In the genomic region with DNA sequence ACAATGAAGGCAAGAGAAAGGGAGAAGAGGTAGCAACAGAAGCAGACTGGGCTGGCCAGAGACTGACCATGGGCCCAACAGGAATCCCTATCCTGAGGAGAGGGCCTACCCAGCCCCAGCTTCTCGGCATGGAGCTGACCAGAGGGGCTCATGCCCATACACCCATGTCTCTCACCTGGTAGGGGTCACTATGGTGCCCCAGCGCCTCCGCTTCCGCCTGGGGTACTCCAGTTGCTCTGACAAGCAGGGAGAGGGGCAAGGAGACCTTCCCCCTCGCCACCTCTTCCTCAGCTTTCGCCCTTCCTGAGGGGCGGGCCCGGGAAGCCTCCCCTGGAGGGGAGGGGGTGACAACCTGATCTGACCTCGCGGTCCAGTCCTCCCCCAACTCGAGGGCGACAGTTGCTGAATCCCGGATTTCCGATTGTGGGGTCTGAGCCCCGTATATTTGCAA, we compare ENCODE assay signal across 8 mouse cellular contexts. TPM values are rescaled to one million over a fixed set of nuclear protein-coding genes. Genes with fewer than 3 reads are reported as not detected.
A peak's percentile ranks its signal among the peaks of the same experiment; 100 is the strongest.
DNase-seq lines count a peak whose midpoint lies in the region; ATAC-seq and TF ChIP-seq lines count a peak whose summit lies in the region.

No protein-coding gene starts in this region.

- no peak for ATAC-seq in G1E (ENCODE audit: extremely low read depth, insufficient number of reproducible peaks, low FRiP score, poor library complexity, severe bottlenecking)
- ATAC-seq in kidney, embryonic 15.5 days (replicated peaks; ENCODE audit: low FRiP score) = peak; percentile 10; the same call in 1 of the 2 replicates
- peak; percentile 1; the same call in 1 of the 2 replicates for ATAC-seq in midbrain, embryonic 15.5 days (replicated peaks)

- peaks cover 44% of the 10 kb centered on the region for H3K4me1 ChIP-seq in G1E (ENCODE audit: insufficient read depth, low read depth, low read length)
- H3K4me1 ChIP-seq in forebrain, embryonic 10.5 days = peaks cover 49% of the 10 kb centered on the region
- peaks cover 31% of the 10 kb centered on the region for H3K4me1 ChIP-seq in kidney, embryonic 15.5 days
- peaks cover 42% of the 10 kb centered on the region for H3K4me1 ChIP-seq in midbrain, embryonic 15.5 days

- peak; percentile 37 for DNase-seq in gastrocnemius, postnatal 25 days
- no peak for DNase-seq in gastrocnemius, postnatal 36 days
- no peak for DNase-seq in G1E (ENCODE audit: low spot score)
- no peak for DNase-seq in forebrain, embryonic 10.5 days (ENCODE audit: extremely low spot score, low spot score)
- DNase-seq in left cerebral cortex, postnatal 14 days (ENCODE audit: low spot score in 2 of 2) = no peak
- no peak for DNase-seq in right cerebral cortex, postnatal 4 days

- no peaks in the 10 kb centered on the region for H3K27me3 ChIP-seq in G1E (ENCODE audit: insufficient read depth, low read length)
- no peaks in the 10 kb centered on the region for H3K27me3 ChIP-seq in forebrain, embryonic 10.5 days (ENCODE audit: poor library complexity, severe bottlenecking)
- H3K27me3 ChIP-seq in kidney, embryonic 15.5 days = no peaks in the 10 kb centered on the region
- H3K27me3 ChIP-seq in midbrain, embryonic 15.5 days (replicated peaks) = no peaks in the 10 kb centered on the region

- intact Hi-C loops in gastrocnemius, postnatal 36 days (cut with DNase I) = loop anchor here (2.0 kb wide), 1 partner anchor 21 kb away; a partner anchor contains a TSS
- intact Hi-C loops in left cerebral cortex, postnatal 14 days (cut with DNase I) = loop anchor here (5.0 kb wide), 3 partner anchors 44 to 144 kb away; a partner anchor contains a TSS

- peak overlapping the region; percentile 92 for H3K4me2 ChIP-seq in kidney, embryonic 15.5 days
- H3K4me2 ChIP-seq in midbrain, embryonic 15.5 days = peak overlapping the region; percentile 99

- WGBS in forebrain, embryonic 10.5 days = under 1% methylated on average over 15 of the region's 15 CpGs
- WGBS in kidney, embryonic 15.5 days = under 1% methylated on average over 15 of the region's 15 CpGs
- WGBS in midbrain, embryonic 15.5 days = 0% methylated on average over 15 of the region's 15 CpGs

- no peaks in the 10 kb centered on the region for H3K9me3 ChIP-seq in G1E (replicated peaks)
- no peaks in the 10 kb centered on the region for H3K9me3 ChIP-seq in forebrain, embryonic 10.5 days
- no peaks in the 10 kb centered on the region for H3K9me3 ChIP-seq in kidney, embryonic 15.5 days (replicated peaks)
- no peaks in the 10 kb centered on the region for H3K9me3 ChIP-seq in midbrain, embryonic 15.5 days

- no peak for TF ChIP-seq CTCF in G1E (IDR thresholded peaks at IDR 0.05; ENCODE audit: low read depth, low read length)

- H3K4me3 ChIP-seq in G1E (ENCODE audit: low read depth, low read length) = peak overlapping the region; percentile 90
- H3K4me3 ChIP-seq in forebrain, embryonic 10.5 days = peak overlapping the region; percentile 84
- peak overlapping the region; percentile 67 for H3K4me3 ChIP-seq in kidney, embryonic 15.5 days (replicated peaks)
- peak overlapping the region; percentile 74 for H3K4me3 ChIP-seq in midbrain, embryonic 15.5 days

- peak overlapping the region; percentile 93 for H3K27ac ChIP-seq in forebrain, embryonic 10.5 days
- peak overlapping the region; percentile 93 for H3K27ac ChIP-seq in kidney, embryonic 15.5 days
- peak overlapping the region; percentile 93 for H3K27ac ChIP-seq in midbrain, embryonic 15.5 days

- peaks cover 73% of the 10 kb centered on the region for H3K36me3 ChIP-seq in G1E (replicated peaks)
- H3K36me3 ChIP-seq in forebrain, embryonic 10.5 days (replicated peaks) = peaks cover 39% of the 10 kb centered on the region
- H3K36me3 ChIP-seq in kidney, embryonic 15.5 days = peaks cover 19% of the 10 kb centered on the region
- peaks cover 18% of the 10 kb centered on the region for H3K36me3 ChIP-seq in midbrain, embryonic 15.5 days (replicated peaks)

- H3K9ac ChIP-seq in kidney, embryonic 15.5 days = peak overlapping the region; percentile 81
- H3K9ac ChIP-seq in midbrain, embryonic 15.5 days = peak overlapping the region; percentile 85

RNA-seq across cellular contexts. Expression of a gene that starts 0.7 kb away (rescaled TPM):
- total RNA-seq in gastrocnemius, postnatal 25 days (2021) = 10 to 100 TPM; 20.3 to 26.4 TPM
- 10 to 100 TPM; 18.3 to 21.7 TPM for total RNA-seq in gastrocnemius, postnatal 36 days (2021)
- total RNA-seq in G1E (2014; fragmentation: Nextera tagmentation) = 42.9 and 53.6 TPM in 2 replicates
- 36.2 and 38.3 TPM in 2 replicates for total RNA-seq in G1E (2017)
- 181 and 222 TPM in 2 replicates for polyA plus RNA-seq in G1E (2012)
- 54.0 and 54.1 TPM in 2 replicates for polyA plus RNA-seq in forebrain, embryonic 10.5 days (2016; fragmentation: Nextera tagmentation; extraction: Ambion mirVana)
- polyA plus RNA-seq in kidney, embryonic 15.5 days (2015; fragmentation: Nextera tagmentation; extraction: Ambion mirVana) = 45.8 and 54.2 TPM in 2 replicates
- polyA plus RNA-seq in midbrain, embryonic 15.5 days (2015; fragmentation: Nextera tagmentation; extraction: Ambion mirVana) = 66.8 and 70.9 TPM in 2 replicates
- 100 to 1,000 TPM; 163 to 169 TPM for total RNA-seq in left cerebral cortex, postnatal 14 days (2021)

RNA-seq across cellular contexts. Expression of a gene that starts 21.6 kb away (rescaled TPM):
- total RNA-seq in gastrocnemius, postnatal 25 days (2021) = 10 to 100 TPM; 11.2 to 11.8 TPM
- total RNA-seq in gastrocnemius, postnatal 36 days (2021) = 10 to 100 TPM; 10.3 to 12.6 TPM
- 106 and 136 TPM in 2 replicates for total RNA-seq in G1E (2014; fragmentation: Nextera tagmentation)
- 50.7 and 60.3 TPM in 2 replicates for total RNA-seq in G1E (2017)
- polyA plus RNA-seq in G1E (2012) = 893 and 1,187 TPM in 2 replicates
- polyA plus RNA-seq in forebrain, embryonic 10.5 days (2016; fragmentation: Nextera tagmentation; extraction: Ambion mirVana) = 110 and 117 TPM in 2 replicates
- polyA plus RNA-seq in kidney, embryonic 15.5 days (2015; fragmentation: Nextera tagmentation; extraction: Ambion mirVana) = 88.9 and 91.0 TPM in 2 replicates
- polyA plus RNA-seq in midbrain, embryonic 15.5 days (2015; fragmentation: Nextera tagmentation; extraction: Ambion mirVana) = 94.4 and 100 TPM in 2 replicates
- 10 to 100 TPM; 51.8 to 52.2 TPM for total RNA-seq in left cerebral cortex, postnatal 14 days (2021)

RNA-seq across cellular contexts. Expression of a gene that starts 22.0 kb away (rescaled TPM):
- 1 to 10 TPM; 4.2 to 5.0 TPM for total RNA-seq in gastrocnemius, postnatal 25 days (2021)
- total RNA-seq in gastrocnemius, postnatal 36 days (2021) = 1 to 10 TPM; 3.7 to 7.8 TPM
- 46.8 and 53.2 TPM in 2 replicates for total RNA-seq in G1E (2014; fragmentation: Nextera tagmentation)
- total RNA-seq in G1E (2017) = 90.4 and 115 TPM in 2 replicates
- 158 and 159 TPM in 2 replicates for polyA plus RNA-seq in G1E (2012)
- polyA plus RNA-seq in forebrain, embryonic 10.5 days (2016; fragmentation: Nextera tagmentation; extraction: Ambion mirVana) = 57.4 and 65.2 TPM in 2 replicates
- polyA plus RNA-seq in kidney, embryonic 15.5 days (2015; fragmentation: Nextera tagmentation; extraction: Ambion mirVana) = 36.8 and 40.1 TPM in 2 replicates
- 16.7 and 22.8 TPM in 2 replicates for polyA plus RNA-seq in midbrain, embryonic 15.5 days (2015; fragmentation: Nextera tagmentation; extraction: Ambion mirVana)
- total RNA-seq in left cerebral cortex, postnatal 14 days (2021) = 10 to 100 TPM; 30.2 to 32.1 TPM

RNA-seq across cellular contexts. Expression of a gene that starts 36.5 kb away (rescaled TPM):
- total RNA-seq in gastrocnemius, postnatal 25 days (2021) = not detected
- not detected for total RNA-seq in gastrocnemius, postnatal 36 days (2021)
- total RNA-seq in G1E (2014; fragmentation: Nextera tagmentation) (not detected in 2 replicates), G1E (2017) (0.11 and 0.23 TPM in 2 replicates)
- polyA plus RNA-seq in G1E (2012) = not detected in 2 replicates
- 9.8 and 10.1 TPM in 2 replicates for polyA plus RNA-seq in forebrain, embryonic 10.5 days (2016; fragmentation: Nextera tagmentation; extraction: Ambion mirVana)
- 6.6 and 11.4 TPM in 2 replicates for polyA plus RNA-seq in kidney, embryonic 15.5 days (2015; fragmentation: Nextera tagmentation; extraction: Ambion mirVana)
- 19.8 and 23.8 TPM in 2 replicates for polyA plus RNA-seq in midbrain, embryonic 15.5 days (2015; fragmentation: Nextera tagmentation; extraction: Ambion mirVana)
- 10 to 100 TPM; 54.8 to 62.4 TPM for total RNA-seq in left cerebral cortex, postnatal 14 days (2021)

RNA-seq across cellular contexts. Expression of a gene that starts 39.0 kb away (rescaled TPM):
- total RNA-seq in gastrocnemius, postnatal 25 days (2021) = 1 to 10 TPM; 8.2 to 9.1 TPM
- total RNA-seq in gastrocnemius, postnatal 36 days (2021) = 1 to 10 TPM; 9.1 to 9.3 TPM
- total RNA-seq in G1E (2014; fragmentation: Nextera tagmentation) (33.6 and 38.7 TPM in 2 replicates), G1E (2017) (32.9 and 42.2 TPM in 2 replicates)
- 66.6 and 86.4 TPM in 2 replicates for polyA plus RNA-seq in G1E (2012)
- polyA plus RNA-seq in forebrain, embryonic 10.5 days (2016; fragmentation: Nextera tagmentation; extraction: Ambion mirVana) = 22.2 and 24.9 TPM in 2 replicates
- polyA plus RNA-seq in kidney, embryonic 15.5 days (2015; fragmentation: Nextera tagmentation; extraction: Ambion mirVana) = 28.5 and 31.6 TPM in 2 replicates
- polyA plus RNA-seq in midbrain, embryonic 15.5 days (2015; fragmentation: Nextera tagmentation; extraction: Ambion mirVana) = 33.2 and 36.1 TPM in 2 replicates
- 10 to 100 TPM; 21.1 to 23.7 TPM for total RNA-seq in left cerebral cortex, postnatal 14 days (2021)
